Mouse (Mus musculus) myocyte (in vitro differentiated cells): Measurements from ENCODE around the gene Smc6.

Experiments
- MAX ChIP-seq: IDR thresholded peaks from one replicate; pipeline ENCODE4 v1.6.1; 2011; ENCODE audit warnings: low read depth, mild to moderate bottlenecking, control low read depth
- POLR2AphosphoS2 ChIP-seq: IDR thresholded peaks from one replicate; pipeline ENCODE4 v1.6.1; 2011; ENCODE audit warnings: low read depth, control low read depth; ENCODE audit not compliant: insufficient read length
- TCF12 ChIP-seq: IDR thresholded peaks from one replicate; pipeline ENCODE4 v1.6.1; 2011; ENCODE audit warnings: mild to moderate bottlenecking, control low read depth; ENCODE audit not compliant: poor library complexity, insufficient read depth, severe bottlenecking
- TCF3 ChIP-seq: IDR thresholded peaks from one replicate; pipeline ENCODE4 v1.6.1; 2011; ENCODE audit warnings: low read depth, control low read depth; ENCODE audit not compliant: insufficient read length
- USF1 ChIP-seq: IDR thresholded peaks from one replicate; pipeline ENCODE4 v1.6.1; 2011; ENCODE audit warnings: low read depth, mild to moderate bottlenecking, control low read depth, moderate library complexity

GRCm38 (mm10) chr12:11279886-11280285 lies 14.2 kb downstream of the Smc6 start:
- TF ChIP-seq TCF12 (no peak), MAX (no peak), TCF3 (no peak), POLR2AphosphoS2 (no peak), USF1 (no peak)
